Mouse (Mus musculus) megakaryocyte-erythroid progenitor cell, adult 5-6 weeks (primary cell): Measurements from ENCODE around the gene Zbtb37. TPM values are rescaled to one million over a fixed set of nuclear protein-coding genes. Genes with fewer than 3 reads are reported as not detected.

Source experiments
- ATAC-seq: replicated peaks from 2 replicates; pipeline ENCODE4 v1.8.0; 2016; ENCODE audit warnings: mild to moderate bottlenecking, inconsistent platforms; ENCODE audit not compliant: severe bottlenecking, poor library complexity, low FRiP score, low TSS enrichment
- total RNA-seq, 2 experiments: library from RNA; stranded (forward) in 1 of 2; stranded (reverse) in 1 of 2; fragments of 200-1000, 215-1000 nt in 1 of 2; fragments of >200 nt in 1 of 2; fragmentation: Nextera tagmentation in 1 of 2; gene quantifications; 2 replicates each; pipeline ENCODE4 v1.2.3; 2014 to 2017

The Zbtb37 gene
- 5.4 and 11.5 TPM in 2 replicates for total RNA-seq (2014; fragmentation: Nextera tagmentation)
- 7.5 and 8.3 TPM in 2 replicates for total RNA-seq (2017)

GRCm38 (mm10) chr1:161034435-161035280 lies at the start of gene Zbtb37:
Zbtb37 (minus strand) TSS chr1:161034849.
- ATAC-seq, result peak; percentile 58

GRCm38 (mm10) chr1:161077243-161077642 lies 42.6 kb upstream of the Zbtb37 start:
- no peak for ATAC-seq

- ATAC-seq, result 0 out of 2 replicates have a peak, but pooled peaks have one; percentile 50
These were observed 41.6 kb upstream of the Zbtb37 start for GRCm38 (mm10) chr1:161076238-161076637.

GRCm38 (mm10) chr1:161071272-161071620 lies 36.6 kb upstream of the Zbtb37 start:
- ATAC-seq, result no peak

GRCm38 (mm10) chr1:161070352-161071271 lies 36.0 kb upstream of the Zbtb37 start, which contains the start of the genes Dars2 and Cenpl:
Dars2 (minus strand) TSS chr1:161070658.
Cenpl (plus strand) TSS chr1:161070713.
- ATAC-seq, result peak; percentile 94

GRCm38 (mm10) chr1:161063351-161063750 lies 28.7 kb upstream of the Zbtb37 start:
- no peak for ATAC-seq

GRCm38 (mm10) chr1:161057164-161057563 lies 22.5 kb upstream of the Zbtb37 start:
- ATAC-seq, result no peak

GRCm38 (mm10) chr1:161046972-161047371 lies 12.3 kb upstream of the Zbtb37 start:
- ATAC-seq, result no peak

GRCm38 (mm10) chr1:161041261-161042020 lies 6.8 kb upstream of the Zbtb37 start:
- no peak for ATAC-seq

- no peak; the same call in 1 of the 2 replicates for ATAC-seq
These were observed 6.2 kb upstream of the Zbtb37 start for GRCm38 (mm10) chr1:161040855-161041254.

GRCm38 (mm10) chr1:161040426-161040770 lies 5.7 kb upstream of the Zbtb37 start:
- no peak; the same call in 1 of the 2 replicates for ATAC-seq

GRCm38 (mm10) chr1:161039741-161040425 lies 5.2 kb upstream of the Zbtb37 start:
- peak; percentile 43 for ATAC-seq

GRCm38 (mm10) chr1:161038968-161039721 lies 4.5 kb upstream of the Zbtb37 start:
- peak; percentile 1 for ATAC-seq

- ATAC-seq, result no peak
These were observed 3.4 kb upstream of the Zbtb37 start for GRCm38 (mm10) chr1:161038004-161038403.

- ATAC-seq, result no peak
These were observed 3.0 kb upstream of the Zbtb37 start for GRCm38 (mm10) chr1:161037599-161037998.

GRCm38 (mm10) chr1:161037026-161037425 lies 2.4 kb upstream of the Zbtb37 start:
- ATAC-seq, result no peak

- ATAC-seq, result no peak
These were observed 1.8 kb upstream of the Zbtb37 start for GRCm38 (mm10) chr1:161036411-161036841.

GRCm38 (mm10) chr1:161035786-161036404 lies 1.2 kb upstream of the Zbtb37 start:
- no peak for ATAC-seq
